Mouse (Mus musculus): ENCODE data around the gene Ccdc125. TPM values are rescaled to one million over a fixed set of nuclear protein-coding genes. Genes with fewer than 3 reads are reported as not detected.

Gene Ccdc125
- 14.5 TPM for total RNA-seq (2023)

GRCm38 (mm10) chr13:100669291-100670022 lies at the start of gene Ccdc125:
TSS of gene Ccdc125 (plus strand) at chr13:100669717.

GRCm38 (mm10) chr13:100650550-100651438 lies 18.7 kb upstream of the Ccdc125 start, which contains the start of the genes Ak6 and Rad17:
TSS of gene Ak6 (plus strand) at chr13:100650979.
TSS of gene Rad17 (minus strand) at chr13:100651051.

GRCm38 (mm10) chr13:100651439-100652186 lies 17.9 kb upstream of the Ccdc125 start, which contains the start of gene Taf9:
TSS of gene Taf9 (plus strand) at chr13:100651579.

GRCm38 (mm10) chr13:100730861-100731176 lies 61.3 kb downstream of the Ccdc125 start, which contains the start of gene Cdk7:
TSS of gene Cdk7 (minus strand) at chr13:100730939.

GRCm38 (mm10) chr13:100744036-100744744 lies 74.7 kb downstream of the Ccdc125 start, which contains the start of gene Mrps36:
TSS of gene Mrps36 (minus strand) at chr13:100744659.

Other genes with a start within 250 kb of the Ccdc125 start
- not detected for gene Naip1, start 216.8 kb upstream of the Ccdc125 start, total RNA-seq (2023)
- 57.7 TPM for gene Gtf2h2, start 177.1 kb upstream of the Ccdc125 start, total RNA-seq (2023)
- not detected for gene Ocln, start 117.0 kb upstream of the Ccdc125 start, total RNA-seq (2023)
- 2.9 TPM for gene Marveld2, start 52.7 kb upstream of the Ccdc125 start, total RNA-seq (2023)
- 46.1 TPM for gene Ak6, start 18.7 kb upstream of the Ccdc125 start, total RNA-seq (2023)
- gene Rad17, start 18.7 kb upstream of the Ccdc125 start, total RNA-seq (2023) = 22.8 TPM
- gene Taf9, start 18.1 kb upstream of the Ccdc125 start, total RNA-seq (2023) = 16.7 TPM
- 33.9 TPM for gene Cdk7, start 61.2 kb downstream of the Ccdc125 start, total RNA-seq (2023)
- 31.5 TPM for gene Mrps36, start 74.9 kb downstream of the Ccdc125 start, total RNA-seq (2023)
- 1.1 TPM for gene Cenph, start 106.2 kb downstream of the Ccdc125 start, total RNA-seq (2023)
- gene Ccnb1, start 116.9 kb downstream of the Ccdc125 start, total RNA-seq (2023) = 1.1 TPM
- gene Slc30a5, start 163.7 kb downstream of the Ccdc125 start, total RNA-seq (2023) = 45.0 TPM

Measured in CD8-positive naive resting alpha-beta T cell, adult 57 days (primary cell).